In the genomic region with DNA sequence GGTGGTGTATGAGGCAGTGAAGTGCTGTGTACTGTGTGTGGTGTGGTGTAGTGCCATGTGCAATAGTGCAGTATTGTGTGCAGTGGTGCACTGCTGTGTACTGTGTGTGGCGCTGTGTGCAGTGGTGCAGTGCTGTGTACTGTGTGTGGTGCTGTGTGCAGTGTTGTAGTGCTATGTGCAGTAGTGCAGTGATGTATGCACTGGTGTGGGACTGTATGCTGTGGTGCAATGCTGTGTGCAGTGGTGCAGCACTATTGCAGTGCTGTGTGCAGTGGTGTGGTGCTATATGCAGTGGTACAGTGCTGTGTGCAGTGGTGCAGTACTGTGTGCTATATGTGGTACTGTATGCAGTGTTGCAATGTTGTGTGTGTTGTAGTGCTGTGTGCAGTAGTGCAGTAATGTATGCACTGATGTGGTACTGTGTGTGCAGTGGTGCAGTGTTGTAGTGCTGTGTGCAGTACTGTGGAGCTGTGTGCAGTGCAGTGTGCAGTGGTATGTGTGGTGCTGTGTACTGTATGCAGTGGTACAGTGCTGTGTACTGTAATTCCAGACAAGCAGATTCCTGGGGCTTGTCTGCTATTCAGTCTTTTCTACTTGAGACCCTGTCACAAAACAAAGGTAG, we compare ENCODE assay signal across 18 mouse cellular contexts. TPM values are rescaled to one million over a fixed set of nuclear protein-coding genes. Genes with fewer than 3 reads are reported as not detected.
DNase-seq lines count a peak whose midpoint lies in the region; ATAC-seq and TF ChIP-seq lines count a peak whose summit lies in the region.
"Had no signal": no experiment of that assay in that cellular context is flagged by ENCODE, and none has a peak within 500 bp of the region (broad histone marks: within the 10 kb centered on the region; RNA-seq: fewer than 3 reads in every experiment).

No protein-coding gene starts in this region.

- peak; percentile 48; the same call in 1 of the 2 replicates for ATAC-seq in forebrain, embryonic 15.5 days (replicated peaks)
- ATAC-seq in kidney, embryonic 15.5 days (replicated peaks; ENCODE audit: low FRiP score), result 0 out of 2 replicates have a peak, but pooled peaks have one; percentile 44
- peak; percentile 5; the same call in 1 of the 2 replicates for ATAC-seq in stomach, embryonic 14.5 days (ENCODE audit: insufficient number of reproducible peaks, insufficient read depth, low FRiP score, low read depth)
- no peak for ATAC-seq in stomach, postnatal 0 days (ENCODE audit: low FRiP score, low TSS enrichment)
- ATAC-seq: Patski had no signal

- no peaks in the 10 kb centered on the region for H3K36me3 ChIP-seq in forebrain, embryonic 15.5 days
- no peaks in the 10 kb centered on the region for H3K36me3 ChIP-seq in forebrain, embryonic 10.5 days (replicated peaks)
- no peaks in the 10 kb centered on the region for H3K36me3 ChIP-seq in kidney, embryonic 15.5 days
- H3K36me3 ChIP-seq in stomach, embryonic 14.5 days (ENCODE audit: control insufficient read depth, insufficient read depth, low read length), result no peaks in the 10 kb centered on the region
- no peaks in the 10 kb centered on the region for H3K36me3 ChIP-seq in stomach, postnatal 0 days (ENCODE audit: control insufficient read depth, insufficient read depth, low read length)
- H3K36me3 ChIP-seq: limb, embryonic 15.5 days had no signal

- H3K4me1 ChIP-seq in forebrain, embryonic 15.5 days, result 0 out of 2 replicates have a peak, but pooled peaks cover 2% of the 10 kb centered on the region
- H3K4me1 ChIP-seq in forebrain, embryonic 10.5 days, result peaks cover 4% of the 10 kb centered on the region; the same call in 1 of the 2 replicates
- peaks cover 5% of the 10 kb centered on the region; the same call in 1 of the 2 replicates for H3K4me1 ChIP-seq in kidney, embryonic 15.5 days
- no peaks in the 10 kb centered on the region for H3K4me1 ChIP-seq in stomach, embryonic 14.5 days (ENCODE audit: control insufficient read depth, insufficient read depth, low read length)
- no peaks in the 10 kb centered on the region for H3K4me1 ChIP-seq in stomach, postnatal 0 days (replicated peaks; ENCODE audit: control insufficient read depth, insufficient read depth)

- H3K9ac ChIP-seq in forebrain, embryonic 15.5 days (replicated peaks), result no peak overlapping the region
- no peak overlapping the region for H3K9ac ChIP-seq in kidney, embryonic 15.5 days
- H3K9ac ChIP-seq in stomach, embryonic 14.5 days (replicated peaks; ENCODE audit: low read depth, low read length), result no peak overlapping the region
- no peak overlapping the region for H3K9ac ChIP-seq in stomach, postnatal 0 days (ENCODE audit: low read length)
- H3K9ac ChIP-seq: limb, embryonic 15.5 days had no signal

- 93% methylated on average over 1 of the region's 1 CpGs for WGBS in forebrain, embryonic 15.5 days
- WGBS in forebrain, embryonic 10.5 days, result 81% methylated on average over 1 of the region's 1 CpGs
- 88% methylated on average over 1 of the region's 1 CpGs for WGBS in kidney, embryonic 15.5 days
- 92% methylated on average over 1 of the region's 1 CpGs for WGBS in stomach, embryonic 14.5 days
- 86% methylated on average over 1 of the region's 1 CpGs for WGBS in stomach, postnatal 0 days

- H3K9me3 ChIP-seq in forebrain, embryonic 15.5 days, result no peaks in the 10 kb centered on the region
- no peaks in the 10 kb centered on the region for H3K9me3 ChIP-seq in forebrain, embryonic 10.5 days
- H3K9me3 ChIP-seq in kidney, embryonic 15.5 days (replicated peaks), result no peaks in the 10 kb centered on the region
- no peaks in the 10 kb centered on the region for H3K9me3 ChIP-seq in stomach, embryonic 14.5 days (ENCODE audit: control insufficient read depth, low read depth, low read length)
- H3K9me3 ChIP-seq in stomach, postnatal 0 days (ENCODE audit: control insufficient read depth, low read length), result no peaks in the 10 kb centered on the region
- H3K9me3 ChIP-seq: limb, embryonic 15.5 days had no signal

- H3K4me2 ChIP-seq in forebrain, embryonic 15.5 days (replicated peaks), result no peak overlapping the region
- no peak overlapping the region for H3K4me2 ChIP-seq in kidney, embryonic 15.5 days
- H3K4me2 ChIP-seq in stomach, embryonic 14.5 days (replicated peaks; ENCODE audit: low read depth, low read length), result no peak overlapping the region
- H3K4me2 ChIP-seq in stomach, postnatal 0 days (replicated peaks; ENCODE audit: low read depth), result no peak overlapping the region
- H3K4me2 ChIP-seq: limb, embryonic 15.5 days had no signal

- H3K4me3 ChIP-seq in forebrain, embryonic 15.5 days, result no peak overlapping the region
- H3K4me3 ChIP-seq in forebrain, embryonic 10.5 days, result no peak overlapping the region
- H3K4me3 ChIP-seq in kidney, embryonic 15.5 days (replicated peaks), result no peak overlapping the region
- no peak overlapping the region for H3K4me3 ChIP-seq in stomach, embryonic 14.5 days (ENCODE audit: low read depth, low read length)
- H3K4me3 ChIP-seq in stomach, postnatal 0 days (ENCODE audit: low read depth, low read length), result no peak overlapping the region
- H3K4me3 ChIP-seq: limb, embryonic 15.5 days had no signal

- no peak for DNase-seq in forebrain, embryonic 10.5 days (ENCODE audit: extremely low spot score, low spot score)
- no peak for DNase-seq in kidney, adult 18-20 months
- no peak for DNase-seq in stomach, postnatal 0 days (ENCODE audit: low spot score)
- DNase-seq in layer of hippocampus, adult 8-10 months (ENCODE audit: low spot score in 2 of 2), result no peak
- DNase-seq in embryo, embryonic 10 days (ENCODE audit: low spot score), result no peak
- DNase-seq: adrenal gland, postnatal 36 days; cerebellum, adult 9-10 months; embryo, embryonic 11 days; kidney, postnatal 10 days; layer of hippocampus, adult 9-11 months; lung, postnatal 14 days; retina, postnatal 1 day; thymus, postnatal 14 days had no signal

- H3K27me3 ChIP-seq in forebrain, embryonic 15.5 days, result no peaks in the 10 kb centered on the region
- H3K27me3 ChIP-seq in forebrain, embryonic 10.5 days (ENCODE audit: poor library complexity, severe bottlenecking), result no peaks in the 10 kb centered on the region
- H3K27me3 ChIP-seq in kidney, embryonic 15.5 days, result no peaks in the 10 kb centered on the region
- H3K27me3 ChIP-seq in stomach, embryonic 14.5 days (ENCODE audit: control insufficient read depth, insufficient read depth, low read length), result no peaks in the 10 kb centered on the region
- no peaks in the 10 kb centered on the region for H3K27me3 ChIP-seq in stomach, postnatal 0 days (ENCODE audit: control insufficient read depth, insufficient read depth, low read length)
- H3K27me3 ChIP-seq: limb, embryonic 15.5 days; Patski had no signal

- no peak overlapping the region for H3K27ac ChIP-seq in forebrain, embryonic 15.5 days (replicated peaks)
- no peak overlapping the region for H3K27ac ChIP-seq in forebrain, embryonic 10.5 days
- H3K27ac ChIP-seq in kidney, embryonic 15.5 days, result no peak overlapping the region
- H3K27ac ChIP-seq in stomach, embryonic 14.5 days (ENCODE audit: low read length), result no peak overlapping the region
- H3K27ac ChIP-seq in stomach, postnatal 0 days (replicated peaks), result no peak overlapping the region
- H3K27ac ChIP-seq: limb, embryonic 15.5 days had no signal

- TF ChIP-seq EP300 in stomach, postnatal 0 days (optimal IDR thresholded peaks at IDR 0.05), result no peak

- TF ChIP-seq CTCF in stomach, postnatal 0 days (IDR thresholded peaks at IDR 0.05; ENCODE audit: low read depth), result no peak

RNA-seq across cellular contexts. Expression of a gene that starts 13.3 kb away (rescaled TPM):
- 2.9 and 4.2 TPM in 2 replicates for polyA plus RNA-seq in forebrain, embryonic 15.5 days (2015; fragmentation: Nextera tagmentation; extraction: Ambion mirVana)
- 1.5 and 1.6 TPM in 2 replicates for polyA plus RNA-seq in forebrain, embryonic 10.5 days (2016; fragmentation: Nextera tagmentation; extraction: Ambion mirVana)
- polyA plus RNA-seq in kidney, embryonic 15.5 days (2015; fragmentation: Nextera tagmentation; extraction: Ambion mirVana), result 2.4 and 4.1 TPM in 2 replicates
- polyA plus RNA-seq in stomach, embryonic 14.5 days (2014; fragmentation: Nextera tagmentation; extraction: Ambion mirVana), result 1.5 and 1.6 TPM in 2 replicates
- 0.67 and 0.85 TPM in 2 replicates for polyA plus RNA-seq in stomach, postnatal 0 days (2015; fragmentation: Nextera tagmentation; extraction: Ambion mirVana)
- 1 to 10 TPM in 1 of 4 experiments, under 1 TPM in 3; 0.45 to 1.5 (median 0.87) TPM for total RNA-seq in layer of hippocampus, adult 8-10 months (2022)

RNA-seq across cellular contexts. Expression of a gene that starts 31.6 kb away (rescaled TPM):
- 23.8 and 28.0 TPM in 2 replicates for polyA plus RNA-seq in forebrain, embryonic 15.5 days (2015; fragmentation: Nextera tagmentation; extraction: Ambion mirVana)
- 38.8 and 39.8 TPM in 2 replicates for polyA plus RNA-seq in forebrain, embryonic 10.5 days (2016; fragmentation: Nextera tagmentation; extraction: Ambion mirVana)
- 21.0 and 23.4 TPM in 2 replicates for polyA plus RNA-seq in kidney, embryonic 15.5 days (2015; fragmentation: Nextera tagmentation; extraction: Ambion mirVana)
- polyA plus RNA-seq in stomach, embryonic 14.5 days (2014; fragmentation: Nextera tagmentation; extraction: Ambion mirVana), result 26.3 and 30.7 TPM in 2 replicates
- 11.9 and 13.6 TPM in 2 replicates for polyA plus RNA-seq in stomach, postnatal 0 days (2015; fragmentation: Nextera tagmentation; extraction: Ambion mirVana)
- 10 to 100 TPM; 41.1 to 55.7 (median 46.3) TPM for total RNA-seq in layer of hippocampus, adult 8-10 months (2022)

RNA-seq across cellular contexts. Expression of a gene that starts 32.5 kb away (rescaled TPM):
- polyA plus RNA-seq in forebrain, embryonic 15.5 days (2015; fragmentation: Nextera tagmentation; extraction: Ambion mirVana), result 52.5 and 55.5 TPM in 2 replicates
- polyA plus RNA-seq in forebrain, embryonic 10.5 days (2016; fragmentation: Nextera tagmentation; extraction: Ambion mirVana), result 59.4 and 59.9 TPM in 2 replicates
- 60.8 and 64.9 TPM in 2 replicates for polyA plus RNA-seq in kidney, embryonic 15.5 days (2015; fragmentation: Nextera tagmentation; extraction: Ambion mirVana)
- polyA plus RNA-seq in stomach, embryonic 14.5 days (2014; fragmentation: Nextera tagmentation; extraction: Ambion mirVana), result 61.5 and 67.7 TPM in 2 replicates
- 20.5 and 22.4 TPM in 2 replicates for polyA plus RNA-seq in stomach, postnatal 0 days (2015; fragmentation: Nextera tagmentation; extraction: Ambion mirVana)
- 100 to 1,000 TPM; 108 to 114 (median 109) TPM for total RNA-seq in layer of hippocampus, adult 8-10 months (2022)

RNA-seq across cellular contexts. Expression of a gene that starts 43.8 kb away (rescaled TPM):
- polyA plus RNA-seq in forebrain, embryonic 15.5 days (2015; fragmentation: Nextera tagmentation; extraction: Ambion mirVana), result 431 and 450 TPM in 2 replicates
- 308 and 317 TPM in 2 replicates for polyA plus RNA-seq in forebrain, embryonic 10.5 days (2016; fragmentation: Nextera tagmentation; extraction: Ambion mirVana)
- 304 and 307 TPM in 2 replicates for polyA plus RNA-seq in kidney, embryonic 15.5 days (2015; fragmentation: Nextera tagmentation; extraction: Ambion mirVana)
- polyA plus RNA-seq in stomach, embryonic 14.5 days (2014; fragmentation: Nextera tagmentation; extraction: Ambion mirVana), result 293 and 295 TPM in 2 replicates
- 186 and 189 TPM in 2 replicates for polyA plus RNA-seq in stomach, postnatal 0 days (2015; fragmentation: Nextera tagmentation; extraction: Ambion mirVana)
- total RNA-seq in layer of hippocampus, adult 8-10 months (2022), result 100 to 1,000 TPM; 458 to 531 (median 484) TPM
